Mouse (Mus musculus) forebrain, postnatal 0 days (tissue): Measurements from ENCODE around the gene Alkbh3. TPM values are rescaled to one million over a fixed set of nuclear protein-coding genes. Genes with fewer than 3 reads are reported as not detected.

ENCODE experiments used
- ATAC-seq: fragments of 200-750 bp; cut with Nextera tagmentation; 2 replicates; pipeline ENCODE4 v1.8.0; 2017; ENCODE audit warnings: mild to moderate bottlenecking, moderate library complexity
- DNase-seq: peaks from one replicate; pipeline ENCODE4 v3.0.0-alpha.2; 2015
- H3K27ac ChIP-seq: fragments of 300-500 bp; sonication (generic); 2 replicates; pipeline ENCODE4 v1.5.1; 2014; ENCODE audit warnings: low read depth, mild to moderate bottlenecking, antibody characterized with exemption, low read length, moderate library complexity, mixed read lengths
- H3K27me3 ChIP-seq: fragments of 300-500 bp; sonication (generic); 2 replicates; pipeline ENCODE4 v1.6.1; 2014; ENCODE audit warnings: mild to moderate bottlenecking, low read length, mixed read lengths; ENCODE audit not compliant: insufficient read depth
- H3K36me3 ChIP-seq: fragments of 300-500 bp; sonication (generic); 2 replicates; pipeline ENCODE4 v1.6.1; 2014; ENCODE audit warnings: mild to moderate bottlenecking, moderate library complexity; ENCODE audit not compliant: insufficient read depth
- H3K4me1 ChIP-seq: fragments of 300-500 bp; sonication (generic); 2 replicates; pipeline ENCODE4 v1.6.1; 2014; ENCODE audit warnings: antibody characterized with exemption; ENCODE audit not compliant: insufficient read depth
- H3K4me2 ChIP-seq: fragments of 300-500 bp; sonication (generic); 2 replicates; pipeline ENCODE4 v1.6.1; 2014; ENCODE audit warnings: low read depth, mild to moderate bottlenecking, moderate library complexity
- H3K4me3 ChIP-seq: fragments of 300-500 bp; sonication (generic); 2 replicates; pipeline ENCODE4 v1.5.1; 2014; ENCODE audit warnings: low read depth, low read length, mixed read lengths
- H3K9ac ChIP-seq: fragments of 300-500 bp; sonication (generic); 2 replicates; pipeline ENCODE4 v1.6.1; 2014; ENCODE audit warnings: mild to moderate bottlenecking
- H3K9me3 ChIP-seq: fragments of 300-500 bp; sonication (generic); 2 replicates; pipeline ENCODE4 v1.6.1; 2016; ENCODE audit warnings: low read length
- CTCF ChIP-seq: sonication (generic); IDR thresholded peaks from 2 replicates; pipeline ENCODE4 v1.5.1; 2016; ENCODE audit warnings: antibody characterized with exemption, control low read depth, low read depth
- WGBS: fragments of 180-500 bp; shearing (Covaris S2); extraction: QIAGEN DNeasy Blood & Tissue Kit; methylation state at CpG from one replicate; pipeline ENCODE4 v1.1.7; 2014; 5-methylcytosine and 5-hydroxymethylcytosine counted together
- polyA plus RNA-seq: library from polyadenylated mRNA; unstranded; fragments of >200 nt; fragmentation: Nextera tagmentation; extraction: Ambion mirVana; gene quantifications from 2 replicates; pipeline ENCODE4 v1.2.1, GENCODE M21; 2015
- total RNA-seq: library from RNA; depleted of rRNA; stranded (reverse); fragments of >200 nt; gene quantifications from 2 replicates; pipeline ENCODE4 v1.2.3, GENCODE M21; 2014

Gene Alkbh3
- total and polyA plus RNA-seq, 2 experiments from 2014 or later: 46.9 to 53.1 TPM

DNA sequence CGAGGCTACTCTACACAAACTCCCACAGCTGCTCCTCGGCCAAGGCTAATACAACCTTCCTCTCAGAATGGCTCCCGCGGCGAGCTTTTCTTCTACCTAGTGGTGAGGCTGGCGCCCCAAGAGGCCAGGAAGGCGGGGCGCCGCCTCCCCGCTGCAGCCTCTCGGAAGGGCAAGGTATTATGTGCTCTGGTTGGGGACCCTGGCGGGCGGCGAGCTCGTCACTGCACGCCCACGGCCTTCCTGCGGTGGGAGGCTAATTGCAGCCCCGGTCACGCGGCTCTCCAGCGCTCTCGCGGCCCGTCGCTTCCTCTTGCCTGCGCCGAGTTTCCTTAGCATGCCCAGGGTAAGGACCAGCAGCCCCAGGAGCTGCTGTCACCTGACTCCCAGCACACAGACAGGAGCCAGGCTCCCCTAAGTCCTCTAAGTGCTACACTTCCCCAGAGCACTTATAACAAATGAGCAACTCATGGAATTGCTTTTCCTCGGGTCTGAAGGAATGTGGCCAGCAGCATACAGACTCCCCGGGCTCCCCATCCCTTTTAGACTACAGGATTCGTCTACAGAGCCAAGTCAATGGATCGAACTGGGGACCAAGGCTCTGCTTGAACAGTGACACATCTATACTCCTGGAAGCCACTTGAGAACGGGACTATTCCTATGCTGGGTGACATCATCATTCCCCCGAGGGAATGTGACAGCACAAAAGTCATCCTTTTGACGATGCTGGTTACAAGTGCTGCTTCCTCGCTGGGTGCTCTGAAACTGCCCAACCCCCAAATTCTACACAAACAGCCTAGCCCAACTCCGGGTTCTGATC is 34.0 kb downstream of the Alkbh3 start:
- H3K9ac ChIP-seq: peak overlapping the region; percentile 68
- H3K27ac ChIP-seq: peak overlapping the region; percentile 73
- peak; percentile 72 for DNase-seq
- H3K9me3 ChIP-seq: no peaks in the 10 kb centered on the region
- H3K4me3 ChIP-seq: peak overlapping the region; percentile 36
- H3K4me2 ChIP-seq: peak overlapping the region; percentile 74
- WGBS: 2% methylated on average over 37 of the region's 37 CpGs
- peaks cover 14% of the 10 kb centered on the region for H3K4me1 ChIP-seq
- no peaks in the 10 kb centered on the region for H3K27me3 ChIP-seq
- peak; percentile 56 for TF ChIP-seq CTCF
- ATAC-seq: peak; percentile 82
- peaks cover 23% of the 10 kb centered on the region for H3K36me3 ChIP-seq

DNA sequence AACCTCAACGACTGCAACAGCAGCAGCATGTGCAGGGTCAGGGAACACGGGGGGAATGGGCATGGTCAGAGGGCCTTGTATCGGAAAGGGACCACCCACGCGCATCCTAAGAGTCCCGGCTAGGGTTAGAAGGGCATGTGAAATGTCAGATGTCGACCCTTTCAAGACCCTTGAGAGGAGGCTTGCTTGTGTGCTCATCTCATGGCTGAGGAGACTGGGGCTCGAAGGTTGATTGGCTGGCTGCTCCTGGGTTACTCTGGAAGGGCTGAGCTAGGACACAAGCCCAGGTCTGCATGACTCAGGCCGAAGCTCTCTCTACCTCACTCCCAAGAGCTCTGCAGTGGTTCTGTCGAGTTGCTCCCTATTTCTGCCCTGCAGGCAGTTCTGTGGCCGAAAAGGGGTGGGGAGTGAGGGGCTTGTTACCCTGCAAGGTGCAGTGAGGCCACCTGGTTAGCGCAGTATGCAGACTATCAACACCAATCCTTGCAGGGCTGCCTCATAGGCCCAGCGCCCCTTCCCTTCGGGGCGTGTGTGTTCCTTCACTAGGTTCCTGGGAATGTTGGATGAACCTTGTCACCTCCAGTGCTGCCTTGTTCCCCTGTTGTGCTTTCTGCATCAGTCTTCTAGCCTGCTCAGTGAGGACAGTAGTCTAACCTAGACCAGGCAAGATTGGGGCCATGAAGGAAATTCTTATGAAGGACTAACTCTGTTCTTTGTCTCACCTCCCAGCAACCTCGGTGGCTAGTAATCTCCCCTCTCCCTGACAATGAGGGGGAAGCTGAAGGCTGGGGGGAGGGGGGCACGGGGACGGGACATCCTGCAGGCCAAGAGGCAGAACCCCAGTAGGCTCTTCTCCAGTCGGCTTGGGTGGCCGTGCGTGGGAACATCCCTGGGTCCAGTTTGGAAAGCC is 34.8 kb downstream of the Alkbh3 start:
- TF ChIP-seq CTCF: no peak
- peak overlapping the region; percentile 74 for H3K4me2 ChIP-seq
- ATAC-seq (no peak; the same call in 1 of the 2 replicates), DNase-seq (no peak)
- H3K9me3 ChIP-seq: no peaks in the 10 kb centered on the region
- peak overlapping the region; percentile 73 for H3K27ac ChIP-seq
- peak overlapping the region; percentile 36 for H3K4me3 ChIP-seq
- H3K27me3 ChIP-seq: no peaks in the 10 kb centered on the region
- peaks cover 14% of the 10 kb centered on the region; the same call in 1 of the 2 replicates for H3K36me3 ChIP-seq
- H3K4me1 ChIP-seq: peaks cover 14% of the 10 kb centered on the region
- 26% methylated on average over 21 of the region's 21 CpGs for WGBS
- peak overlapping the region; percentile 68 for H3K9ac ChIP-seq

- DNase-seq (no peak), ATAC-seq (no peak)
- Histone ChIP-seq H3K4me3 (no peak overlapping the region), H3K9me3 (no peaks in the 10 kb centered on the region), H3K9ac (no peak overlapping the region), H3K36me3 (0 out of 2 replicates have a peak, but pooled peaks cover 7% of the 10 kb centered on the region), H3K27ac (no peak overlapping the region), H3K4me1 (peaks cover 14% of the 10 kb centered on the region), H3K4me2 (no peak overlapping the region), H3K27me3 (no peaks in the 10 kb centered on the region)
- TF ChIP-seq CTCF: no peak
- WGBS: 43% methylated on average over 7 of the region's 7 CpGs
These were observed 35.6 kb downstream of the Alkbh3 start for GRCm38 (mm10) chr2:93975041-93975440.

DNA sequence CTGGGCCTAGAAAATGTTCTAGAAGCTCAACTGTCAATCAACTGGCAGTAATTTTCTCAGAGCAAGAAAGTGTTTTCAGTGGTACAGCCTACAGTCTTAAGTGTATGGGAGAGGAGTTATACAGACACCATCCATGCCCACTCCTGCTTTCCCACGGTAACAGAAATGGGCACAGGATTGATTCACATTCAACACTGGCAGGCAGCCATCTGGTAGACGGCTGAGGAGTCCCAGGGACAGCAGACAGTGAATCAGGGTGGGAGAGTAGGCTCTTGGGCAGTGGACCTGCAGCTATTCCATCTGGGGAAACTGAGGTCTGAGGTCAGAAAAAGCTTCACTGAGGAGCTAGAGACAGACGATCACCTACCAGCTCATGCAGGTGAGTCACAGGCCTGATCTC is 39.0 kb downstream of the Alkbh3 start:
- Histone ChIP-seq H3K27ac (no peak overlapping the region), H3K4me3 (no peak overlapping the region), H3K27me3 (no peaks in the 10 kb centered on the region), H3K36me3 (no peaks in the 10 kb centered on the region), H3K4me1 (peaks cover 9% of the 10 kb centered on the region), H3K9ac (no peak overlapping the region), H3K9me3 (no peaks in the 10 kb centered on the region), H3K4me2 (no peak overlapping the region)
- DNase-seq (no peak), ATAC-seq (no peak)
- TF ChIP-seq CTCF: no peak
- WGBS: 50% methylated on average over 3 of the region's 3 CpGs

DNA sequence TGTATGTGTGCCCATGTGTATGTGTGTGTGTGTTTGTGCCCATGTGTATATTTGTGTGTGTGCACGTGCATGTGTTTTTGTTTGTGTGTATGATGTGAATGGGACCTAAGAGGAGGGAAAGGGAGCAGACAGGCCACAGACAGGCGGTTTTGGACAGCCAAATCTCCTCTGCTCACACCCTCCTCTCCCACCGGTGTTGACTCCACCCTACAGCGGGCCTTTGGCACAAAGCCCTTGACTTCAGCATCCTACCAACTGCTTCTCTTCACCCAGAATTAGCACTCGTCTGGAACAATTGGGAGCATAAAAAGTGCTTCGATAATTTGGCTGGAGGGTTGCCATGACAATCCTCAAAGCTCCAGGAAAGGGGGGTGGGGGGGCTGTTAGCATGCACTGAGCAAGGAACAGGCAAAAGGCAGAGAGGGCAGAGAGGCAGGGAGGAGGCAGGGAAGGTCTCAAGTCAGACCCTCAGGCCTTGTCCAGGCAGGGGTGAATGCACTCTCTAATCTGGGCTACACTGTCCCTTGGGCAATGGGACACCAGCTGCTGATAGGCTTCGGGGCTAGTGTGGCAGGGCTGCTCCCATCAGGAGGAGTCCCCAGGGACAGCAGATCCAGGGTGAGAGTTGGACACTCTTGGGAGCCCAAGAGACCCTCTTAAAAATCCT is 46.0 kb downstream of the Alkbh3 start:
- H3K27ac ChIP-seq: peak overlapping the region; percentile 59
- 0 out of 2 replicates have a peak, but pooled peaks cover 12% of the 10 kb centered on the region for H3K4me1 ChIP-seq
- H3K36me3 ChIP-seq: no peaks in the 10 kb centered on the region
- H3K27me3 ChIP-seq: no peaks in the 10 kb centered on the region
- H3K9me3 ChIP-seq: no peaks in the 10 kb centered on the region
- ATAC-seq (peak; percentile 80), DNase-seq (peak; percentile 76)
- no peak overlapping the region for H3K4me3 ChIP-seq
- no peak overlapping the region for H3K9ac ChIP-seq
- TF ChIP-seq CTCF: no peak
- WGBS: 15% methylated on average over 7 of the region's 7 CpGs
- no peak overlapping the region for H3K4me2 ChIP-seq

DNA sequence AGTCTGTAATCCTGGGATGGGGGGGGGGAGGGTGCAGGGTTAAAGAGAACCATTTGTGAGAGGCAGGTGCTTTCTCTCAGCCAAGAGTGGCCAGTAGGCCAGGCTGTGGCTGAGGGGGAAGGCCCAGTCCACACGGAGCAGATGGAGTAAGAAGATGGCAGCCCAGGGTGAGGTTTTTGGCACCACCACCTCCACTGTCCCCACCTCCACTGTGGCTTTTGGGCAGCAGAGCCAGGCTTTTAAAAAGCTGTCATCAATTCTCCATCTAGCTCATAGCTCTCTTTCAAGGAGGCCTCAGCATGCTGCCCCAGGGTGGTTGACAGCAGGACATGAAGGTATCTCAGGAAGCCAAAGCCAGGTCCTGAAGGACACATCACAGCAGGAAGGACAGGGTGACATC is 46.8 kb downstream of the Alkbh3 start:
- no peaks in the 10 kb centered on the region for H3K27me3 ChIP-seq
- no peak for TF ChIP-seq CTCF
- no peak overlapping the region for H3K4me3 ChIP-seq
- no peak for ATAC-seq
- 0 out of 2 replicates have a peak overlapping the region, but pooled peaks have one; percentile 15 for H3K27ac ChIP-seq
- H3K4me2 ChIP-seq: no peak overlapping the region
- 80% methylated on average over 1 of the region's 1 CpGs for WGBS
- no peaks in the 10 kb centered on the region for H3K9me3 ChIP-seq
- H3K36me3 ChIP-seq: no peaks in the 10 kb centered on the region
- no peak overlapping the region for H3K9ac ChIP-seq
- no peak for DNase-seq
- 0 out of 2 replicates have a peak, but pooled peaks cover 12% of the 10 kb centered on the region for H3K4me1 ChIP-seq
